Mouse (Mus musculus) monocyte, adult 5-6 weeks (primary cell): ENCODE data around the gene Hsd11b1. TPM values are rescaled to one million over a fixed set of nuclear protein-coding genes. Genes with fewer than 3 reads are reported as not detected.
"Not testable (repeated sequence)": the region's sequence is repeated elsewhere in the genome, so short reads cannot be mapped to it uniquely, and the experiment has no call there.

Source experiments
- ATAC-seq: fragments of 153-309, 156-312 bp; replicated peaks from 2 replicates; pipeline ENCODE4 v1.8.0; 2017; ENCODE audit warnings: mild to moderate bottlenecking; ENCODE audit not compliant: low TSS enrichment, insufficient number of reproducible peaks, severe bottlenecking, poor library complexity, low FRiP score
- total RNA-seq: library from RNA; stranded (forward); fragments of 200-1000, 200-491, 200-594 nt; gene quantifications from 3 replicates; pipeline ENCODE4 v1.2.3, GENCODE M21; 2017

Gene Hsd11b1
- total RNA-seq, 1 experiment from 2014 or later: 101 TPM

DNA sequence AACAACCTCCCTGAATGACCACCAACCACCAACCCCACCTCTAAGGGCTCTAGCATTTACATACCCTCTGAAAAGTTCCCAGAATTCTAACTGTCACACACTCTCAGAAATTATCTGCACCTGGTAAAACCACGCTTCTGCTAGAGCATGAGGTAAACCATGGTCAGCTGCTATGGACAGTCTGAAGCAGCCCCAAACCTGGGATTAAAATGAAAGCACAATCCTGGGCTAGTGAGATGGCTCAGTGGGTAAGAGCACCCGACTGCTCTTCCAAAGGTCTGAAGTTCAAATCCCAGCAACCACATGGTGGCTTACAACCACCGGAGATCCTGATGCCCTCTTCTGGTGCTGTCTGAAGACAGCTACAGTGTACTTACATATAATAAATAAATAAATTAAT lies 10.0 kb downstream of the Hsd11b1 start:
- not testable (repeated sequence) for ATAC-seq

DNA sequence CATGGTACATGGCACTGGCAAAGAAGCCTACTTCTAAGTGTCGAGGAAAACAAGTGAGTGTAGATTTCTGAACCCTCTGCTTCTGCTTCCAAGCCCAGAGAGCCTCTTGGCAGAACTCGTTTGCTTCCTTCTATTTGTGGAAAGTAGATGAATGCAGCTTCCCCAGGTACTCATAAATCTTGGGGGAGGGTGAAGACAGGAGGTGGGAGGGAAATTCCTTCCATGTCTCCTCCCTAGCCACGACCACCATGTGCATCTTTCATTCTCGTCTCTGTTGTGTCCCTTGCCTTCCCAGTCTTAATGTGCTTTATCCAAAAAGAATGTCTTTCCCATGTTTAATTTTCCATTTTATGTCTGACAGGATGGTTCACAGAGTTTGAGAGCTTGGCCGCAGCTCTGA lies 11.3 kb downstream of the Hsd11b1 start:
- ATAC-seq: no peak

DNA sequence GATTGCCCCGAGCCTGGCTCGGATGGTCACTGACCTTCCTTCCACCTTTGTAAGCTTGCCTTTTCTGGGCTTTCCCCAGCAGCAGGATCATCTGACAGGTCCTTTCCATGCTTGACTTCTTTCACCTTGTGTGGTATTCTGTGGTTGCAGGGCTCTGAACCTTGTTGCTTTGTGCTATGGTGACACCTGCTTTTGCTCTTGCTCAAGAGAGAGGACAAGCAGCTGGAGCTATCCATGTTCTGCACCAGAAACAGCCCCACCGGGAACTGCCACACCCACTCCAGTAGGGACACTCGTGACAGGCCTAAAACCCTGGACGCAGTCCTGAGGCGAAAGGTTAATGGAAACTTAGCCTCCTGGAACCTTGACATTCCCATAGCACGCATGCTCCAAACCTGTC lies 12.5 kb downstream of the Hsd11b1 start:
- no peak for ATAC-seq

DNA sequence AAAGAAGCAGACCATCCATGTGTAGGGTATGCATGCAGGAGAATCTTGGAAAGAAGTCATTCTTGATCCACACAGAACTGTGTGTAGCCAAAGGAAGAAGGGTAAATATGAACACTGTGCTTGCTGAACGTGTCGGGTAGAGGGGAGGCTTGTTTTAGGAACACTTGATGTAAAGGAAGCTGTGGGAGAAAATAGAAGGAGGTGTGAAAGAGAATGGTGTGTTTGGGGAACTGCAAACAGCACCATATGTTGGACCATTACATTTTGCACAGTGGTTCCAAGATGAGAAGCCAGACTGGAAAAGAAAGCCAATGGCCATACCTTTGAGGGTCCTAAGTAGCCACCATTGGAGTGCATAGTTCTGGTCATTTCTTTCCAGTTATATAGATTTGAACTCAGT lies 13.8 kb downstream of the Hsd11b1 start:
- no peak for ATAC-seq

DNA sequence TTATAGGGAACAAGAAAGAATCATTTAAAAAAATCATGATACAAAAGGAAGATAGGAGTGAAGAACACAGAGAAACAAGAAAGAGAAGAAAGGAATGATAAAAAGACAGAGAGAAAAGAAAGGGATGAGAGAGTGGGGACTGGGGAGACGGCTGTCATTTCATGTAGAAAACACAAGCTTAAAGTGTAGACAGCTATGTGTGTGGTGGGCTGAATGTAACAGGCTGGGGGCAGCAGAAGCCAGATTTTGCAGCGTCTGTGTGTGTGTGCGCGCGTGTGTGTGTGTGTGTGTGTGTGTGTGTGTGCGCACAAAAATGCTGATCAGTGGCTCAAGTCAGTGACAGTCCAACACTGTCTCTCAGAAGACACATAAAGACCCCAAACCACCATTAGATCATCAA lies 19.6 kb downstream of the Hsd11b1 start:
- no peak for ATAC-seq

DNA sequence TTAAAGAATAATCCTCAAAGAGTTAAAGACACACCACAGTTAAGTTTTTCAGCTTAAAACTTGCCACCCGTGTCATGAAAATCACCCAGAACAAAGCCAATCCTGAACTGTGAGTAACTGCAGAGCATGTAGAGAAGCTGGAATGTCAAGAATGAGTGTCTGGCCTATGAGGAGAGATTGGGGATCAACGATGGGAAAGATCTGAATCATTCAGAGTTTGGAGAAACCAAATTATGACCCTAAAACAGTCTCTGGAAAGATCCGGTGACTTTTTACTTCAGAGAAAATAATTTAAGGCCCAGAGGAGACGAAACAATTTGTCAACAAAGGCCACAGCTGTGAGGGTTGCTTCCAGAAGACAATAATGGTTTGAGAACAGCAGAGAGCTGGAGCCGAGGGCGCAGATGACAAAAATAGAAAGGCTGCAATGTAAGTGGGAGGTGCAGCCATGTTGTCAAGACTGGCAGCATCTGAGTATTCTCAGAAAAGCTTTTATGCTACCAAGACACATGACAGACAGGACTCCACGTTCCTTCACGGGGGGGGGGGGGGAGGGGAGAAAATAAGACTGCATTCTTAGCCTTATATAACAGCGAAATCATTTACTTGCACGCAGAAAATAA lies 20.2 kb downstream of the Hsd11b1 start:
- ATAC-seq: no peak

DNA sequence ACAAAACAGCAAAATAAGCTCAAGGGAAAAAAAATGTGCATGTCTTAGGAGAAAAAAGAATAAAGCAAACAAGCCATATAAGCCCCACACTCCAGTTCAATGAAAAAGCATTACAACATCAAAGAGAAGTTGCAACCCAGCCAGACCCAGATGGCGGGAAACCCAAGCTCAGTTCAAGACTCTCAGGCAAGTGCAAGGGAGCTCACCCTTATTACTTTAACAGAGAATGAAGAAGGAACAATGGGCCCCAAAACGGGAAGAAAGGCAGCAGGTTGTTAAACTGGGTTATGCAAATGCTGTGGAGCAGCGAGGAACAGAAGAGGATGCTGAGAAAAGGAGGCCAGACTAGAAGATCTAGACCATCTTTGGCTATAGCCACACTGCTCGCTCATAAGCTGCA lies 21.0 kb downstream of the Hsd11b1 start:
- peak; percentile 69 for ATAC-seq

DNA sequence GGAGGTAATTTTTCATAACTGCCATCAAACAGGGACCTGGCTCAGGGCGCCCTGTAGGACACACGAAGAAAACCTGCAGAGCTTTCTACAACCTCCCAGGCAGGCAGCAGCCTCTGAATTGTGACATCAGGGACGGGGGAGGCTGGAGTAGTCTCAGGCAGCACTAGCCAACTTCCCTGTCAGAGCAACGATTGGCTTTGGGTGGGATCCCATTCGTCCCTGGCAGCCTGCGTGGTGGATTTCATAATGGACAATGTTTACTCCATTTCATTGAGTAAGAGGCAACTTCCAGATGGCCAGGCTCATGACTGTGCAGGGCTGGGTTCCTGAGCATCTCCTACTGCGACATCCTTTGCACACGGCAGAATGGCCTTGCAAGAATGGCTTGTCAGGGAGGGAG lies 21.6 kb downstream of the Hsd11b1 start:
- ATAC-seq: peak; percentile 93

DNA sequence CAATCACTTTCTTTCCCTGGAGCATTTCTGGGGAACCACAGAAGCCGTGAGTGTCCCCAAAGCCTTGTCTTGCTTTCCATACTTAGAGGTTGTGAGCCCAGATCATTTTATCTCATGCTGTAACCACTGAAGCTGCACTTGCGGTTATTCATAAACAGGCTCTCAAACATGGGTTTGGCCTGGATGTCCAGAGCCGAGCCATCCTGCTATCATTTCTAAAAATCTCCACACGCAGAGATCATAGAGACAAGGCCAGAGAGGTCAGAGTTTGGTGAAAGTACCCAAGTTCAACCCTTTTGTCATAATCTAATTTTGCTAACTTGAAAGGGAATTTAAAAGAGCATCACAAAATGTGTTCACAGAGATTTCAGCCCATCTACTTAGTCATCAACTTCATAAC lies 22.4 kb downstream of the Hsd11b1 start:
- ATAC-seq: no peak

DNA sequence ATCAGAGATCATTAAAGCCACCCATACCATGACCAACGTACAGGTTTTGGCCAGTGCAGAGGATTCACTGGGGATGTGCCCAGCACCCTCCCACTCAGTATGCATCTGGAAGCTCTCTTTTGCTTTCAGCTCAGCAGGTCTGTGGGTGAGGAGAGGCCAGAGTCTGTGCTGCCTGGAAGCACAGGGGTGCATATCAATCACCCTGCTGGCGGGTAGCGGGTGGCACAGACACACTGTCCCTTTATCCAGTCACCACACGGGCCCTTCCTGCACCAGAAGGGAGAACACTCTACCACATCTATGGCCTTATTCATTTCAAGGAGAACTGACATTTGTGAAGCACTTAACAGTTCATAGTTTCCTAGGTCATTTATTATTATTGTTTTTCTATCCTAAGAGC lies 25.4 kb downstream of the Hsd11b1 start:
- no peak for ATAC-seq

DNA sequence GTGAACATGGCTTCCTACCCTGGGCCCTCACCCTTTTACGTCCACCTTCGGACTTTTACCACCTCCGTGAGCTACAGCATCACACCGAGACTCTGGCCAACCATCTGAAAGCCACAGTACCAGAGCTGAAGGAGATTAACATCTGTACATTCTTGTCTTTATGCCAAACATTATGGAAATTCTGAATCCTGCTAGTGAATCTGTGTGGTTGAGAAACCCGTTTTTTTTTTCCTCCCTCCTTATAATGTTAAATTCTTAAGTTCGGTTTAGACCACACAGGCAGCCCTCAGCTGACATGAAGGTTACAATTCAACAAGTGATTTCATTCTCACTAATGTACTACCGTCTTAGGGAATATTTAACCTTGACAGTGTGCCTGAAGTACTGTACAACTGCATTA lies 28.9 kb downstream of the Hsd11b1 start:
- ATAC-seq: no peak

DNA sequence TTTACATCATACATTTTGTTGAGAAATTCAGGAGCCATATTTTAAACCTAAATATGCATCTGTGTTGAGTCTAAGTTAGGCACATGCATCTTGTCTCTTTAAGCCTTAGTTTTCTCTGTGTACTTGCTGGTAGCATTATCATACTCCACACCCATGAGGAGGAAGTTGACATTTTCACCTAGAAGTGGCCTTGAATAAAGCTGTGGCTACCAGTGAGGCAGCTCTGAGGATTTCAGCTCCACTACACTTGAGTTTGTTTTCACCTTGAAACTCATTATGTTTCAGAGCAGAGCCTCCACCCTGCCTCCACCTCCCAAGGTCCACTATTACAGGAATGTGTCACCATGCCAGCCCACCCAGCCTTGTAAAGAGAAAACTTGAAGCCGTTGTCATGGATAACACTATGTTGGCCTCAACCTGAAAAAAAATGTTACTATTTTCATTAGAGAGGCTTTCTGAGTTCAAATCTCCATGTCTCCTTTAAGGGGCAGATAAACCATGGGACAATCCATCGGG lies 29.7 kb downstream of the Hsd11b1 start:
- peak; percentile 57; the same call in 1 of the 2 replicates for ATAC-seq

DNA sequence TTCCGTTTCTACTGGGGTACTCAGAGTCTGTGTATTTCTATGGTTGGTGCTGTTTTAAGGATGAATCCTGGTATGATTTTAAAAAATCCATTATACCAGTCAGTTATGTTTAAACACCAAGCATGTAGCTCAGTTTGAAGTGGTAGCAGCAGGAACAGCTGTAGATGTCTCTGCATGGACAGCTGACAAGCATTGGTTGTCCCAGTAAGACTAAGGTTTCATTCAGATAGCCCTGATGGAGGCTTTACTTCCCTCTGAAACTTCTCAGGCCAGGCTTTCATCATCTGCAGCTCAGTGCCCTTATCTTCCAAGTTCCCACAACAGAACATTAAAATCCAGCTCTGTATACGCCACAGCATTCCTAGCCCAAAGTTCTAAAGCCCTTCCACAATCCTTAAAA lies 31.1 kb downstream of the Hsd11b1 start:
- no peak for ATAC-seq

DNA sequence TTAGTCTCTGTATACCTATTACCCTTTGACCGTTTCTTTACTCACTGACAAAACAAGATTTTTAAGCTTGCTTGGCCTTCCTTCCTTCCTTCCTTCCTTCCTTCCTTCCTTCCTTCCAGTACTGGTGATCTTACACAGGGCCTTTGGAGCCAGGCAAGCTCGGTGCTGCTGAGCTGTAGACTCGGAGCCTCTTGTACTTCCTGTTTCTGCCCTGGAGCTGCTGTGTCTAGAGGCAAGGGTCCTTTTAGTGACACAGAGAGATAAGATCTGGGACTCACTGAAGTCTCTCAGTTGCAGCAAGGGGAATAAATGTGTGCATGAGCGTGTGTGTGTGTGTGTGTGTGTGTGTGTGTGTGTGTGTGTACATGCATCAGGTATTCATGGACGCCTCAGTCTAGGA lies 32.9 kb downstream of the Hsd11b1 start:
- ATAC-seq: no peak

DNA sequence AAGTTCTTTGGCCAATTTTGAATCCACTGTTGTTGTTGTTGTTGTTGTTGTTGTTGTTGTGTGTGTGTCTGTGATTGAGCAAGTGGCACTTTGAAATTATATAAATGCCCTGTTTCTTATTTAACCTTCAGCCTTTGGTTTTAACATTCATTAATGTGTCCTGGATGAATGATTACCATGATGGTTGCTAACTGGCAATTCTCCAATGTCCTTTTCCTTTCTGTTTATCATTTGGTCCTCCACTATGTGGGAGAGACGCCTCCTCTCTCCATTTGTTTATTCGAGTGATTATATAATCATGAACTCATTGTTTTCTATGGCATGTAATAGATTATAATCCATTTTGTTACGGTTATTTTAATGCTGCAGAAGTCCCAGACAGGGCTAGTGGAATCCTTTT lies 33.3 kb downstream of the Hsd11b1 start:
- ATAC-seq: no peak

DNA sequence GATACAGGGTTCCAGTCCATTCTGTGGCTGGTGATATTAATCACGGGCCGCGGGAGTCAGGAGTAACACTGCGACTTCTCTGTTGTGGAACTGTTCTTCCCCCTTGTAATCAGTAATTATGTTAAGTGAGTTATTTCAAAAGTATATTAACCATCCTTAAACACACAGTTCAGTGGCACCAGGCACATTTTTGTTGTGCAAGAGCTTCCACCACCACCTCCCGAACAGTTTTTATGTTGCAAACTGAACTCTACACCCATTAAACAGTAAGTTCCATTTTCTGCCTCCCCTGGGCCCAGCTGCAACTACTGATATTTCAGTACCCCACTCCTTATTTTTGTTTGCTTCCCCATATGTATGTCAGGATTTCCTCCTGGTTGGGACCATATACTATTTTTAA lies 34.3 kb downstream of the Hsd11b1 start:
- no peak; the same call in 1 of the 2 replicates for ATAC-seq

DNA sequence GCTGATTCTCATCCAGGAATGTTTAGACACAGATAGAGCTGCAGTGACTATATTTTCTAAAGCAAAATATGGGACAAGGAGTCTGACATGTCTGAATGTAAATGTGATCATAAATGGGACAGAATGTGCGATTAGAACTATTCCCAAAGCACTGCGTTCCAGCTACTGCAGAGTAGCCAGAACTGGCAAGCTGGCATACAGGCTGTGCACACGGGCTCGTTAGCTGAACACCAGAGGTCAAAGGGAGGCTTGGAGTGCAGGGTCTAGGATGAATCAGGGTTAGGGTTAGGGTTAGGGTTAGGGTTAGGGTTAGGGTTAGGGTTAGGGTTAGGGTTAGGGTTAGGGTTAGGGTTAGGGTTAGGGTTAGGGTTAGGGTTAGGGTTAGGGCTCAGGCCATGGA lies 36.3 kb downstream of the Hsd11b1 start:
- no peak for ATAC-seq

DNA sequence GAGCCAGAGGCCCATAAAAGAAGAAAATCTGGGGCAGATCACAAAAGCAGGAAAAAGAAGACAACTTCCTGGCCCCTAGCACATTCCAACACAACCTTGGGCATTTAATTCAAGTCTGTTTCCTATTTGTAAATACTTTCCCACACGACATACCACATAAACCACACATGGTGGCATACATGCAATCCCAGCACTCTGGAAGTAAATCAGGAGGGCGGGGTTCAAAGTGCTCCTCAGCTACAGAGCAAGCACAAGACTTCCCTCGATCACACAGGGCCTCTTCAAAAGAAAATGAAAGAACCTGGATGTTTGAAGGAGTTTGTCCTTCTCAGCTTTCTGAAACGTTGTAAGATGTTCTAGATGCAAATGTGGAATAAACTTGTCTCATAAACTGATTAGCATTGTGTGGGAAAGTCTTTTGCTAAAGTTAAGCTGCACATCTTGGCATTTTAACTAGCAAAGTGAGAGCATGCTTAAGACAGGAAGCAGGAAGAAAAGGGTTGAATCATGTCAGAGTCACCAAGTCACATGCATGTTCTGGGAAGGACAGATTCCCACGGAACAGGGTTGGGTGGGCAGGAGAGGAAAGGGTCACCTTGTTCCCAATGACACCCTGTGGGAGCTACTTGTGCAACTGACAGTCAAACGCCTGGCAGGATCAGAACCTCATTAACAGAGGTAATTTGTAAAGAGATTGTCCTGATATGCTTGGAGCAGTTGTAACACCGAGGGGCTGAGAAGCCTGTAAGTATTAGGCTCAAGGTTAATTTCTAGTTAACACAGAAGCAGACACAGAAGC lies 37.0 kb downstream of the Hsd11b1 start:
- no peak for ATAC-seq

DNA sequence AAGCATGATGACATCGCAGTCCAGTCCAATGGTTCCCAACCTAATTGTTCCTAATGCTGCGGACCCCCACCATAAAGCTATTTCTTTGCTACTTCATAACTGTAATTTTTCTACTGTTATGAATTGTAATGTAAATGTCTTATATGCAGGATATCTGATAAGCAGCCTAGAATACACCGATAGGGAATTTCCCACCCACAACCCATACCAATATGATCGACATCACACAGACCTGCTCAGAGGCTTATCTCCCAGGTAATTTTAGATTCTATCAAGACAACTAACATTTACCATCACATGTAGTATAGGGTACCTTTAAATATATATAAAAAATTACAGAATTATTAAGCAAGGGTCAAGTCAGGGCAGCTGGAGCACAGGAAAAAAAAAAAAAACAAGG lies 37.8 kb downstream of the Hsd11b1 start:
- no peak for ATAC-seq

DNA sequence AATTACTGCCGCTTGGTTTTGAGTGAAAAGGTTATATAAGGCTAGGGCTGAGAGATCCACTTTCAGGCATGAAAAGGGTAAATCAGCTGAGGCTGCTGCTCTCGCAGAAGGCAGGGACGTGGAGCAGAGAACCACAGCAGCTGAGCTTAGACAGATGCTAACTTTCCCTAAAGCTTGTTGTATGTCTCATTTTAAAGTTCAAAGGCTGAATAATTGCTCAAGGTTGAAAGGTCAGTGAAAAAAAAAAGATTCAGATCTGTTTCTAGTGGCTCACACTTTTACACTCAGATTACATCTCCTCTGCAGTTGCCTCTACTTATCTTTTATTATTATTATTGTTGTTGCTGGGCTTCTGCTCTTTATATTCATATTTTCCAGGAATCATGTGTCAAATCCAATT lies 38.3 kb downstream of the Hsd11b1 start:
- ATAC-seq: no peak
